Comparison of ENCODE assay signal across 8 mouse cellular contexts in the genomic region with DNA sequence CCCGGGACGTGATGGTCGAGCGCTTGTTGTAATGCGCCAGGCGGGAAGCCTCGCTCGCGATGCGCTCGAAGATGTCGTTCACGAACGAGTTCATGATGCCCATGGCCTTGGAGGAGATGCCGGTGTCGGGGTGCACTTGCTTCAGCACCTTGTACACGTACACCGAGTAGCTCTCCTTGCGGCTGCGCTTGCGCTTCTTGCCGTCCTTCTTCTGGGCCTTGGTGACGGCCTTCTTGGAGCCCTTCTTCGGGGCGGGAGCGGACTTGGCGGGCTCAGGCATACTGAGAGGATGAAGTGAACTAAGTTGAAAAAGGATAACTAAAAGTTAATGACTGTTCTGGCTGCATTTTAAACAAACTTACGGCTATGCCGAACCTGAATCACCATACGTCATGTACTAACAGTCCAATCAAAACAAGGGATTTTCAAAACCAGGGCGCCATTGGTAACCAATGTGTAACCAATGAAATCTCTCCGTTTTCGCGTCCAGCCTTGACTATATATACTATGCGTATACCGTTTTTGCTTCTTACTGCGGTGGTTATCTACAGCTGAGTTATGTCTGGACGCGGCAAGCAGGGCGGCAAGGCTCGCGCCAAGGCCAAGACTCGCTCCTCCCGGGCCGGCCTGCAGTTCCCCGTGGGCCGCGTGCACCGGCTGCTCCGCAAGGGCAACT. TPM values are rescaled to one million over a fixed set of nuclear protein-coding genes. Genes with fewer than 3 reads are reported as not detected.
DNase-seq lines count a peak whose midpoint lies in the region; ATAC-seq lines count a peak whose summit lies in the region.

A gene (minus strand): TSS at position 280 of the 676 bp plus-strand sequence.
A gene (plus strand): TSS at position 559 of the 676 bp plus-strand sequence.

- ATAC-seq in megakaryocyte, adult 5-6 weeks (ENCODE audit: poor library complexity, severe bottlenecking), result peak; percentile 83

- DNase-seq in adrenal gland, adult (ENCODE audit: inconsistent age in 2 of 2, low spot score in 1 of 2), result peak; percentile 85 to 96
- peak; percentile 98 for DNase-seq in embryo, embryonic 10.5 days (ENCODE audit: low spot score)
- DNase-seq in gastrocnemius, postnatal 10 days, result peak; percentile 38
- DNase-seq in induced T-regulatory cell, adult 2 months (ENCODE audit: low read depth), result peak; percentile 95
- DNase-seq in left cerebral cortex, adult 8-10 months (ENCODE audit: low spot score in 2 of 2), result peak; percentile 72 to 90
- DNase-seq in right cerebral cortex, adult 18-20 months, result peak; percentile 91
- DNase-seq in urinary bladder, adult 2 months (ENCODE audit: low spot score), result peak; percentile 52

RNA-seq across cellular contexts. Expression of the first gene that starts in this region (rescaled TPM):
- total RNA-seq in gastrocnemius, postnatal 10 days (2021), result 100 to 1,000 TPM; 184 to 186 TPM
- total RNA-seq in left cerebral cortex, adult 8-10 months (2022), result 10 to 100 TPM; 16.0 to 30.4 (median 22.3) TPM
- 262 and 280 TPM in 2 replicates for total RNA-seq in megakaryocyte, adult 5-6 weeks (2015)
- 409 and 426 TPM in 2 replicates for total RNA-seq in megakaryocyte, adult 5-6 weeks (2017)
- polyA plus RNA-seq in urinary bladder, adult 2 months (2012; rRNA removed), result 0.91 TPM in 1 of 2 replicates, not detected in the other

RNA-seq across cellular contexts. Expression of the second gene that starts in this region (rescaled TPM):
- 100 to 1,000 TPM; 125 TPM for total RNA-seq in gastrocnemius, postnatal 10 days (2021)
- total RNA-seq in left cerebral cortex, adult 8-10 months (2022), result 10 to 100 TPM in 3 of 4 experiments, not detected in 1; 16.4 to 24.8 (median 22.3) TPM
- total RNA-seq in megakaryocyte, adult 5-6 weeks (2015), result 5.0 and 7.6 TPM in 2 replicates
- 3,924 and 4,338 TPM in 2 replicates for total RNA-seq in megakaryocyte, adult 5-6 weeks (2017)
- polyA plus RNA-seq in urinary bladder, adult 2 months (2012; rRNA removed), result not detected in 2 replicates

Comparison
In these comparisons a context has a peak if more than half of its experiments do, and no peak if none do; other contexts are left out.
1. Peak in every context shown above with its lines: DNase-seq and ATAC-seq.
2. RNA of the first gene that starts in this region (total RNA-seq): 262 to 426 TPM in megakaryocyte, adult 5-6 weeks and 184 to 186 TPM in gastrocnemius, postnatal 10 days; 16.0 to 30.4 TPM in left cerebral cortex, adult 8-10 months; every median in the first group is over 4 times any median in the second.
3. Peak in DNase-seq in urinary bladder, adult 2 months; RNA of the genes that start here not detected or under 1 TPM.
4. DNase-seq: peak in every context shown above with its lines; median percentile 98 in embryo, embryonic 10.5 days; 95 in induced T-regulatory cell, adult 2 months; 91 in right cerebral cortex, adult 18-20 months; 90 in adrenal gland, adult; 81 in left cerebral cortex, adult 8-10 months; 52 in urinary bladder, adult 2 months; 38 in gastrocnemius, postnatal 10 days.